ENCODE assay signal across 8 mouse cellular contexts in genomic region chr1:36709854-36710280, GRCm38 (mm10). TPM values are rescaled to one million over a fixed set of nuclear protein-coding genes. Genes with fewer than 3 reads are reported as not detected.
DNase-seq lines count a peak whose midpoint lies in the region; ATAC-seq and TF ChIP-seq lines count a peak whose summit lies in the region.

Gene 4933424G06Rik (plus strand): TSS chr1:36710149.

- peaks cover 26% of the 10 kb centered on the region for H3K36me3 ChIP-seq in E14TG2a.4 (ENCODE audit: insufficient read depth, low read length)
- peaks cover 26% of the 10 kb centered on the region for H3K36me3 ChIP-seq in forebrain, embryonic 12.5 days (replicated peaks)
- H3K36me3 ChIP-seq in heart, postnatal 0 days (replicated peaks; ENCODE audit: control insufficient read depth, insufficient read depth, low read length): peaks cover 26% of the 10 kb centered on the region
- H3K36me3 ChIP-seq in liver, embryonic 16.5 days (ENCODE audit: control insufficient read depth, insufficient read depth): peaks cover 7% of the 10 kb centered on the region
- peaks cover 27% of the 10 kb centered on the region for H3K36me3 ChIP-seq in neural tube, embryonic 13.5 days
- no peaks in the 10 kb centered on the region for H3K36me3 ChIP-seq in testis, adult 2 months (ENCODE audit: control insufficient read depth, insufficient read depth, low read length)

- no peak for TF ChIP-seq CTCF in E14TG2a.4 (conservative IDR thresholded peaks at IDR 0.05; ENCODE audit: low read length)
- no peak for TF ChIP-seq CTCF in heart, postnatal 0 days (IDR thresholded peaks at IDR 0.05; ENCODE audit: low read depth)
- TF ChIP-seq CTCF in testis, adult 2 months (IDR thresholded peaks at IDR 0.05; ENCODE audit: control insufficient read depth, insufficient read depth, insufficient replicate concordance, low read depth, low read length): no peak

- H3K27me3 ChIP-seq in E14TG2a.4 (ENCODE audit: insufficient read depth, low read length): no peaks in the 10 kb centered on the region
- no peaks in the 10 kb centered on the region for H3K27me3 ChIP-seq in forebrain, embryonic 12.5 days
- no peaks in the 10 kb centered on the region for H3K27me3 ChIP-seq in heart, postnatal 0 days (ENCODE audit: control insufficient read depth, insufficient read depth, low read length)
- H3K27me3 ChIP-seq in liver, embryonic 16.5 days (ENCODE audit: control insufficient read depth, insufficient read depth, low read depth, low read length): no peaks in the 10 kb centered on the region
- no peaks in the 10 kb centered on the region for H3K27me3 ChIP-seq in neural tube, embryonic 13.5 days
- no peaks in the 10 kb centered on the region for H3K27me3 ChIP-seq in testis, adult 2 months (ENCODE audit: control insufficient read depth, insufficient read depth, low read length)

- 2% methylated on average over 29 of the region's 29 CpGs for WGBS in forebrain, embryonic 12.5 days
- WGBS in heart, postnatal 0 days: under 1% methylated on average over 28 of the region's 29 CpGs
- under 1% methylated on average over 29 of the region's 29 CpGs for WGBS in liver, embryonic 16.5 days (ENCODE audit: insufficient replicate concordance)
- WGBS in neural tube, embryonic 13.5 days: under 1% methylated on average over 29 of the region's 29 CpGs

- peak within 1 kb of the TSS; percentile 98 for H3K4me3 ChIP-seq in E14TG2a.4 (replicated peaks; ENCODE audit: low read length)
- peak within 1 kb of the TSS; percentile 96 for H3K4me3 ChIP-seq in forebrain, embryonic 12.5 days (replicated peaks)
- H3K4me3 ChIP-seq in heart, postnatal 0 days (ENCODE audit: low read depth, low read length): peak within 1 kb of the TSS; percentile 94
- peak within 1 kb of the TSS; percentile 82 for H3K4me3 ChIP-seq in liver, embryonic 16.5 days (ENCODE audit: low read depth, low read length)
- peak within 1 kb of the TSS; percentile 92 for H3K4me3 ChIP-seq in neural tube, embryonic 13.5 days
- peak within 1 kb of the TSS; percentile 98 for H3K4me3 ChIP-seq in testis, adult 2 months (ENCODE audit: control insufficient read depth, low read depth, low read length)

- H3K9me3 ChIP-seq in E14TG2a.4 (ENCODE audit: low read length): peaks cover 10% of the 10 kb centered on the region
- no peaks in the 10 kb centered on the region for H3K9me3 ChIP-seq in forebrain, embryonic 12.5 days
- H3K9me3 ChIP-seq in heart, postnatal 0 days (replicated peaks; ENCODE audit: control insufficient read depth, low read length): no peaks in the 10 kb centered on the region
- no peaks in the 10 kb centered on the region for H3K9me3 ChIP-seq in liver, embryonic 16.5 days (replicated peaks; ENCODE audit: control insufficient read depth, low read length)
- no peaks in the 10 kb centered on the region for H3K9me3 ChIP-seq in neural tube, embryonic 13.5 days

- H3K9ac ChIP-seq in forebrain, embryonic 12.5 days: peak within 1 kb of the TSS; percentile 94
- H3K9ac ChIP-seq in heart, postnatal 0 days (replicated peaks; ENCODE audit: low read depth, low read length): peak within 1 kb of the TSS; percentile 89
- peak within 1 kb of the TSS; percentile 88 for H3K9ac ChIP-seq in liver, embryonic 16.5 days (ENCODE audit: low read depth, low read length)
- peak within 1 kb of the TSS; percentile 97 for H3K9ac ChIP-seq in neural tube, embryonic 13.5 days

- peak within 1 kb of the TSS; percentile 88 for H3K4me2 ChIP-seq in forebrain, embryonic 12.5 days
- H3K4me2 ChIP-seq in heart, postnatal 0 days (ENCODE audit: low read depth, low read length): peak within 1 kb of the TSS; percentile 86
- peak within 1 kb of the TSS; percentile 79 for H3K4me2 ChIP-seq in liver, embryonic 16.5 days (ENCODE audit: low read depth, low read length)
- peak within 1 kb of the TSS; percentile 83 for H3K4me2 ChIP-seq in neural tube, embryonic 13.5 days

- ATAC-seq in forebrain, embryonic 12.5 days (ENCODE audit: low FRiP score): peak; percentile 98
- ATAC-seq in heart, postnatal 0 days (ENCODE audit: insufficient read depth, low read depth): peak; percentile 97
- ATAC-seq in liver, embryonic 16.5 days (ENCODE audit: low read depth): peak; percentile 98
- ATAC-seq in neural tube, embryonic 13.5 days (ENCODE audit: low read depth): peak; percentile 97

- peaks cover 42% of the 10 kb centered on the region for H3K4me1 ChIP-seq in E14TG2a.4 (replicated peaks; ENCODE audit: low read depth, low read length)
- H3K4me1 ChIP-seq in forebrain, embryonic 12.5 days: peaks cover 15% of the 10 kb centered on the region
- peaks cover 12% of the 10 kb centered on the region for H3K4me1 ChIP-seq in heart, postnatal 0 days (ENCODE audit: control insufficient read depth, insufficient read depth)
- peaks cover 15% of the 10 kb centered on the region for H3K4me1 ChIP-seq in liver, embryonic 16.5 days (ENCODE audit: control insufficient read depth, low read depth, low read length)
- H3K4me1 ChIP-seq in neural tube, embryonic 13.5 days (replicated peaks): peaks cover 21% of the 10 kb centered on the region
- H3K4me1 ChIP-seq in testis, adult 2 months (ENCODE audit: control insufficient read depth, insufficient read depth, low read length): peaks cover 6% of the 10 kb centered on the region; the same call in 1 of the 2 replicates

- peak within 1 kb of the TSS; percentile 71 for H3K27ac ChIP-seq in forebrain, embryonic 12.5 days
- H3K27ac ChIP-seq in heart, postnatal 0 days (ENCODE audit: low read depth): peak within 1 kb of the TSS; percentile 81
- peak within 1 kb of the TSS; percentile 69 for H3K27ac ChIP-seq in liver, embryonic 16.5 days (ENCODE audit: low read length)
- H3K27ac ChIP-seq in neural tube, embryonic 13.5 days (replicated peaks): peak within 1 kb of the TSS; percentile 90
- peak within 1 kb of the TSS; percentile 75 for H3K27ac ChIP-seq in testis, adult 2 months (ENCODE audit: control insufficient read depth, insufficient read depth, low read depth, low read length)

- peak; percentile 97 for DNase-seq in c-Kit-positive CD71-positive TER-119-positive erythroid progenitor cells, embryonic 14.5 days (ENCODE audit: low spot score)
- peak; percentile 99 for DNase-seq in heart, postnatal 0 days (ENCODE audit: low spot score)
- DNase-seq in kidney, postnatal 4 days: peak; percentile 98 to 99

- TF ChIP-seq EP300 in heart, postnatal 0 days (IDR thresholded peaks at IDR 0.05; ENCODE audit: low read depth): no peak

- peak; percentile 83 for TF ChIP-seq POLR2A in testis, adult 2 months (IDR thresholded peaks at IDR 0.05; ENCODE audit: control insufficient read depth, low read depth, low read length)

RNA-seq across cellular contexts. Expression of gene 4933424G06Rik, which starts in this region (rescaled TPM):
- 0.41 TPM in 1 of 2 replicates, not detected in the other for polyA plus RNA-seq in forebrain, embryonic 12.5 days (2016; fragmentation: Nextera tagmentation; extraction: Ambion mirVana)
- total RNA-seq in heart, postnatal 0 days (2014; rRNA removed; ENCODE audit: low replicate concordance): not detected in 2 replicates
- polyA plus RNA-seq in heart, postnatal 0 days (2015; fragmentation: Nextera tagmentation; extraction: Ambion mirVana): not detected in 2 replicates
- polyA plus RNA-seq in liver, embryonic 16.5 days (2015; fragmentation: Nextera tagmentation; extraction: Ambion mirVana): not detected in 2 replicates
- polyA plus RNA-seq in neural tube, embryonic 13.5 days (2015; fragmentation: Nextera tagmentation; extraction: Ambion mirVana): 0.36 and 0.66 TPM in 2 replicates
- 36.9 and 53.7 TPM in 2 replicates for polyA plus RNA-seq in testis, adult 2 months (2012; rRNA removed)

Comparison
In these comparisons a context has a peak if more than half of its experiments do, and no peak if none do; other contexts are left out.
1. Peak in every context shown above with its lines: DNase-seq, ATAC-seq, H3K4me3 ChIP-seq and H3K27ac ChIP-seq.
2. RNA of gene 4933424G06Rik (polyA plus RNA-seq): 36.9 to 53.7 TPM in testis, adult 2 months; 0.36 to 0.66 TPM in neural tube, embryonic 13.5 days, 0.41 TPM in forebrain, embryonic 12.5 days, not detected in heart, postnatal 0 days and not detected in liver, embryonic 16.5 days; every median in the first group is over 10 times any median in the second.
3. Peak in ATAC-seq, H3K4me3 ChIP-seq, H3K27ac ChIP-seq, H3K9ac ChIP-seq and H3K4me2 ChIP-seq in forebrain, embryonic 12.5 days; RNA of the gene not detected or under 1 TPM.
4. Peak in DNase-seq, ATAC-seq, H3K4me3 ChIP-seq, H3K27ac ChIP-seq, H3K9ac ChIP-seq and H3K4me2 ChIP-seq in heart, postnatal 0 days; RNA of the gene not detected or under 1 TPM.
5. Peak in ATAC-seq, H3K4me3 ChIP-seq, H3K27ac ChIP-seq, H3K9ac ChIP-seq and H3K4me2 ChIP-seq in liver, embryonic 16.5 days; RNA of the gene not detected or under 1 TPM.
6. Peak in ATAC-seq, H3K4me3 ChIP-seq, H3K27ac ChIP-seq, H3K9ac ChIP-seq and H3K4me2 ChIP-seq in neural tube, embryonic 13.5 days; RNA of the gene not detected or under 1 TPM.